Comparison of ENCODE assay signal across 19 mouse cellular contexts in the genomic region with DNA sequence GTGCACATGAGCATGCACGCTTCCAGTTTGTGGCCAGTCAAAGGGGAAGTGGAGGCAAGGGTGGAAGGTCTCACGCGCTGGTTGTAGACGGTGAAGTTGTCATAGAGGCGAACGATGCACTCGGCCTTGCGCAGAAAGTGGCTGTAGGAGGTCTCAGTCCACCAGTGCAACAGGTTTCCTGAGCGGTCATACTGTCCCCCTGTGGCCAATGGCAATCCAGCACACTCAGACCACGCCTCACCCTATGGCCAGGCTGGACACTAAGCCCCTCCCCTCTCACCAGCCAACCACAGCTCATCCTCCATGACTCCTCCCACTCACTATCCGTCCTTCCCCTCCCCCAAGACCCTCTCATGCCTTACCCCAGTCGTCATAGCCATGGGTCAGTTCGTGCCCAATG. TPM values are rescaled to one million over a fixed set of nuclear protein-coding genes. Genes with fewer than 3 reads are reported as not detected.
DNase-seq lines count a peak whose midpoint lies in the region; ATAC-seq lines count a peak whose summit lies in the region.
"Had no signal": no experiment of that assay in that cellular context is flagged by ENCODE, and none has a peak within 500 bp of the region (broad histone marks: within the 10 kb centered on the region; RNA-seq: fewer than 3 reads in every experiment).

No protein-coding gene starts in this region.

- ATAC-seq in hindbrain, embryonic 11.5 days (ENCODE audit: low FRiP score), result no peak
- no peak for ATAC-seq in hindbrain, embryonic 13.5 days (ENCODE audit: low FRiP score)
- no peak; the same call in 1 of the 2 replicates for ATAC-seq in midbrain, embryonic 12.5 days (ENCODE audit: low FRiP score, low read depth)
- ATAC-seq in midbrain, embryonic 13.5 days, result no peak

- H3K4me1 ChIP-seq in hindbrain, embryonic 11.5 days (replicated peaks; ENCODE audit: control insufficient read depth, insufficient read depth, low read length), result peaks cover 5% of the 10 kb centered on the region; the same call in 1 of the 2 replicates
- H3K4me1 ChIP-seq in hindbrain, embryonic 13.5 days (replicated peaks), result peaks cover 14% of the 10 kb centered on the region
- H3K4me1 ChIP-seq in midbrain, embryonic 12.5 days, result peaks cover 11% of the 10 kb centered on the region
- peaks cover 13% of the 10 kb centered on the region for H3K4me1 ChIP-seq in midbrain, embryonic 13.5 days (replicated peaks)
- H3K4me1 ChIP-seq in limb, embryonic 10.5 days, result peaks cover 11% of the 10 kb centered on the region

- peaks cover 38% of the 10 kb centered on the region for H3K27me3 ChIP-seq in hindbrain, embryonic 11.5 days (ENCODE audit: control insufficient read depth, insufficient read depth, low read length)
- H3K27me3 ChIP-seq in hindbrain, embryonic 13.5 days, result peaks cover 70% of the 10 kb centered on the region
- peaks cover 66% of the 10 kb centered on the region for H3K27me3 ChIP-seq in midbrain, embryonic 12.5 days
- peaks cover 51% of the 10 kb centered on the region for H3K27me3 ChIP-seq in midbrain, embryonic 13.5 days
- H3K27me3 ChIP-seq in limb, embryonic 10.5 days (ENCODE audit: low read depth, poor library complexity, severe bottlenecking), result peaks cover 80% of the 10 kb centered on the region

- no peaks in the 10 kb centered on the region for H3K9me3 ChIP-seq in hindbrain, embryonic 11.5 days (ENCODE audit: control insufficient read depth, low read length)
- no peaks in the 10 kb centered on the region for H3K9me3 ChIP-seq in hindbrain, embryonic 13.5 days
- H3K9me3 ChIP-seq in midbrain, embryonic 12.5 days, result no peaks in the 10 kb centered on the region
- H3K9me3 ChIP-seq in midbrain, embryonic 13.5 days, result no peaks in the 10 kb centered on the region
- H3K9me3 ChIP-seq in limb, embryonic 10.5 days (replicated peaks), result no peaks in the 10 kb centered on the region
- H3K9me3 ChIP-seq: limb, embryonic 15.5 days; stomach, embryonic 15.5 days had no signal

- no peak overlapping the region for H3K9ac ChIP-seq in hindbrain, embryonic 11.5 days (ENCODE audit: low read depth, low read length)
- no peak overlapping the region for H3K9ac ChIP-seq in hindbrain, embryonic 13.5 days
- H3K9ac ChIP-seq in midbrain, embryonic 12.5 days (replicated peaks), result no peak overlapping the region
- no peak overlapping the region for H3K9ac ChIP-seq in midbrain, embryonic 13.5 days (replicated peaks)
- H3K9ac ChIP-seq: limb, embryonic 15.5 days; stomach, embryonic 15.5 days had no signal

- DNase-seq in hindbrain, embryonic 11.5 days (ENCODE audit: low spot score), result peak; percentile 28
- no peak for DNase-seq in limb, embryonic 10.5 days (ENCODE audit: low spot score)
- no peak for DNase-seq in spleen, postnatal 4 days (ENCODE audit: low spot score in 2 of 2)
- no peak for DNase-seq in frontal cortex, adult 2 months (ENCODE audit: extremely low spot score in 1 of 2, low spot score in 1 of 2)
- DNase-seq: adrenal gland, postnatal 10 days; B cell, adult 2 months; cerebellum, postnatal 25 days; lung, postnatal 10 days; thymus, postnatal 4 days had no signal

- H3K4me3 ChIP-seq in hindbrain, embryonic 11.5 days (ENCODE audit: low read depth, low read length), result no peak overlapping the region
- H3K4me3 ChIP-seq in hindbrain, embryonic 13.5 days, result no peak overlapping the region
- no peak overlapping the region for H3K4me3 ChIP-seq in midbrain, embryonic 12.5 days
- H3K4me3 ChIP-seq in midbrain, embryonic 13.5 days (replicated peaks), result no peak overlapping the region
- H3K4me3 ChIP-seq in limb, embryonic 10.5 days, result peak overlapping the region; percentile 13; the same call in 1 of the 2 replicates
- H3K4me3 ChIP-seq: layer of hippocampus, adult 2 months; limb, embryonic 15.5 days; myocyte; stomach, embryonic 15.5 days had no signal

- H3K36me3 ChIP-seq in hindbrain, embryonic 11.5 days (ENCODE audit: control insufficient read depth, insufficient read depth, low read length), result no peaks in the 10 kb centered on the region
- no peaks in the 10 kb centered on the region for H3K36me3 ChIP-seq in hindbrain, embryonic 13.5 days
- no peaks in the 10 kb centered on the region for H3K36me3 ChIP-seq in midbrain, embryonic 12.5 days
- no peaks in the 10 kb centered on the region for H3K36me3 ChIP-seq in midbrain, embryonic 13.5 days
- H3K36me3 ChIP-seq in limb, embryonic 10.5 days, result no peaks in the 10 kb centered on the region
- H3K36me3 ChIP-seq: limb, embryonic 15.5 days; stomach, embryonic 15.5 days had no signal

- WGBS in hindbrain, embryonic 11.5 days, result 28% methylated on average over 13 of the region's 13 CpGs
- WGBS in hindbrain, embryonic 13.5 days, result 40% methylated on average over 13 of the region's 13 CpGs
- 24% methylated on average over 13 of the region's 13 CpGs for WGBS in midbrain, embryonic 12.5 days
- 22% methylated on average over 13 of the region's 13 CpGs for WGBS in midbrain, embryonic 13.5 days
- 30% methylated on average over 13 of the region's 13 CpGs for WGBS in limb, embryonic 10.5 days

- no peak overlapping the region for H3K27ac ChIP-seq in hindbrain, embryonic 11.5 days (ENCODE audit: low read depth, low read length)
- no peak overlapping the region for H3K27ac ChIP-seq in hindbrain, embryonic 13.5 days
- H3K27ac ChIP-seq in midbrain, embryonic 12.5 days (replicated peaks), result no peak overlapping the region
- no peak overlapping the region for H3K27ac ChIP-seq in midbrain, embryonic 13.5 days
- no peak overlapping the region for H3K27ac ChIP-seq in limb, embryonic 10.5 days
- H3K27ac ChIP-seq: layer of hippocampus, adult 2 months; limb, embryonic 15.5 days; stomach, embryonic 15.5 days had no signal

- H3K4me2 ChIP-seq in hindbrain, embryonic 11.5 days (replicated peaks; ENCODE audit: low read depth, low read length), result no peak overlapping the region
- no peak overlapping the region for H3K4me2 ChIP-seq in hindbrain, embryonic 13.5 days
- peak overlapping the region; percentile 21; the same call in 1 of the 2 replicates for H3K4me2 ChIP-seq in midbrain, embryonic 12.5 days (replicated peaks)
- H3K4me2 ChIP-seq in midbrain, embryonic 13.5 days (replicated peaks), result no peak overlapping the region
- H3K4me2 ChIP-seq: limb, embryonic 15.5 days; stomach, embryonic 15.5 days had no signal

RNA-seq across cellular contexts. Expression of gene Ecel1, which starts 6.9 kb away (rescaled TPM):
- 10.0 and 14.7 TPM in 2 replicates for polyA plus RNA-seq in hindbrain, embryonic 11.5 days (2014; fragmentation: Nextera tagmentation; extraction: Ambion mirVana)
- polyA plus RNA-seq in hindbrain, embryonic 13.5 days (2015; fragmentation: Nextera tagmentation; extraction: Ambion mirVana), result 33.1 and 35.5 TPM in 2 replicates
- polyA plus RNA-seq in midbrain, embryonic 12.5 days (2016; fragmentation: Nextera tagmentation; extraction: Ambion mirVana), result 7.5 and 8.8 TPM in 2 replicates
- 12.8 and 15.0 TPM in 2 replicates for polyA plus RNA-seq in midbrain, embryonic 13.5 days (2015; fragmentation: Nextera tagmentation; extraction: Ambion mirVana)
- polyA plus RNA-seq in limb, embryonic 10.5 days (2016; fragmentation: Nextera tagmentation; extraction: Ambion mirVana), result 0.11 TPM in 2 replicates
- polyA plus RNA-seq in frontal cortex, adult 2 months (2012; rRNA removed), result 3.2 and 3.6 TPM in 2 replicates

RNA-seq across cellular contexts. Expression of gene Akp3, which starts 24.6 kb away (rescaled TPM):
- polyA plus RNA-seq in hindbrain, embryonic 11.5 days (2014; fragmentation: Nextera tagmentation; extraction: Ambion mirVana), result not detected in 2 replicates
- not detected in 2 replicates for polyA plus RNA-seq in hindbrain, embryonic 13.5 days (2015; fragmentation: Nextera tagmentation; extraction: Ambion mirVana)
- polyA plus RNA-seq in midbrain, embryonic 12.5 days (2016; fragmentation: Nextera tagmentation; extraction: Ambion mirVana), result not detected in 2 replicates
- polyA plus RNA-seq in midbrain, embryonic 13.5 days (2015; fragmentation: Nextera tagmentation; extraction: Ambion mirVana), result not detected in 2 replicates
- not detected in 2 replicates for polyA plus RNA-seq in limb, embryonic 10.5 days (2016; fragmentation: Nextera tagmentation; extraction: Ambion mirVana)
- not detected in 2 replicates for polyA plus RNA-seq in frontal cortex, adult 2 months (2012; rRNA removed)
- polyA plus RNA-seq: heart, embryonic 16.5 days; kidney, embryonic 14.5 days; limb, embryonic 15.5 days; stomach, embryonic 15.5 days had no signal

RNA-seq across cellular contexts. Expression of gene Prss56, which starts 33.7 kb away (rescaled TPM):
- 1.9 and 3.3 TPM in 2 replicates for polyA plus RNA-seq in hindbrain, embryonic 11.5 days (2014; fragmentation: Nextera tagmentation; extraction: Ambion mirVana)
- polyA plus RNA-seq in hindbrain, embryonic 13.5 days (2015; fragmentation: Nextera tagmentation; extraction: Ambion mirVana), result 6.8 and 9.0 TPM in 2 replicates
- 0.08 and 0.17 TPM in 2 replicates for polyA plus RNA-seq in midbrain, embryonic 12.5 days (2016; fragmentation: Nextera tagmentation; extraction: Ambion mirVana)
- 0.12 TPM in 1 of 2 replicates, not detected in the other for polyA plus RNA-seq in midbrain, embryonic 13.5 days (2015; fragmentation: Nextera tagmentation; extraction: Ambion mirVana)
- polyA plus RNA-seq in limb, embryonic 10.5 days (2016; fragmentation: Nextera tagmentation; extraction: Ambion mirVana), result 0.06 TPM in 1 of 2 replicates, not detected in the other
- polyA plus RNA-seq in frontal cortex, adult 2 months (2012; rRNA removed), result 5.0 and 5.2 TPM in 2 replicates
- polyA plus RNA-seq: heart, embryonic 16.5 days; kidney, embryonic 14.5 days; stomach, embryonic 15.5 days had no signal

RNA-seq across cellular contexts. Expression of gene Chrnd, which starts 41.0 kb away (rescaled TPM):
- polyA plus RNA-seq in hindbrain, embryonic 11.5 days (2014; fragmentation: Nextera tagmentation; extraction: Ambion mirVana), result 0.47 TPM in 1 of 2 replicates, not detected in the other
- polyA plus RNA-seq in hindbrain, embryonic 13.5 days (2015; fragmentation: Nextera tagmentation; extraction: Ambion mirVana), result 0.05 TPM in 1 of 2 replicates, not detected in the other
- polyA plus RNA-seq in midbrain, embryonic 12.5 days (2016; fragmentation: Nextera tagmentation; extraction: Ambion mirVana), result not detected in 2 replicates
- not detected in 2 replicates for polyA plus RNA-seq in midbrain, embryonic 13.5 days (2015; fragmentation: Nextera tagmentation; extraction: Ambion mirVana)
- 0.14 and 0.55 TPM in 2 replicates for polyA plus RNA-seq in limb, embryonic 10.5 days (2016; fragmentation: Nextera tagmentation; extraction: Ambion mirVana)
- not detected in 2 replicates for polyA plus RNA-seq in frontal cortex, adult 2 months (2012; rRNA removed)

RNA-seq across cellular contexts. Expression of gene Alpi, which starts 48.0 kb away (rescaled TPM):
- not detected in 2 replicates for polyA plus RNA-seq in hindbrain, embryonic 11.5 days (2014; fragmentation: Nextera tagmentation; extraction: Ambion mirVana)
- polyA plus RNA-seq in hindbrain, embryonic 13.5 days (2015; fragmentation: Nextera tagmentation; extraction: Ambion mirVana), result not detected in 2 replicates
- polyA plus RNA-seq in midbrain, embryonic 12.5 days (2016; fragmentation: Nextera tagmentation; extraction: Ambion mirVana), result not detected in 2 replicates
- polyA plus RNA-seq in midbrain, embryonic 13.5 days (2015; fragmentation: Nextera tagmentation; extraction: Ambion mirVana), result 0.08 TPM in 1 of 2 replicates, not detected in the other
- polyA plus RNA-seq in limb, embryonic 10.5 days (2016; fragmentation: Nextera tagmentation; extraction: Ambion mirVana), result not detected in 2 replicates
- polyA plus RNA-seq in frontal cortex, adult 2 months (2012; rRNA removed), result 0.04 TPM in 1 of 2 replicates, not detected in the other
- polyA plus RNA-seq: gonadal fat pad, adult 2 months; kidney, embryonic 14.5 days; limb, embryonic 15.5 days had no signal
